Mouse (Mus musculus) CH12.LX (cell line): ENCODE measurements around the gene Pqlc2. TPM values are rescaled to one million over a fixed set of nuclear protein-coding genes. Genes with fewer than 3 reads are reported as not detected.

Experiments
- DNase-seq: peaks from one replicate; pipeline ENCODE4 v3.0.0-alpha.2; 2013; ENCODE audit errors: extremely low read depth
- H3K27ac ChIP-seq: 2 replicates; pipeline ENCODE4 v1.5.1; 2012; ENCODE audit warnings: low read depth, mild to moderate bottlenecking, control low read depth, moderate library complexity; ENCODE audit not compliant: insufficient read depth
- H3K27me3 ChIP-seq: replicated peaks from 2 replicates; pipeline ENCODE3; 2012; ENCODE audit warnings: inconsistent platforms
- H3K36me3 ChIP-seq, 2 experiments: replicated peaks in 1 of 2; 2 replicates each; pipeline versions ENCODE3 to v1.6.1; 2012; ENCODE audit warnings: inconsistent platforms in 1 of 2, low read length in 1 of 2, mild to moderate bottlenecking in 1 of 2, mixed read lengths in 1 of 2, moderate library complexity in 1 of 2; ENCODE audit not compliant: control insufficient read depth in 1 of 2, insufficient read depth in 1 of 2
- H3K4me1 ChIP-seq, 2 experiments: 2 replicates each; pipeline ENCODE4 v1.6.1; 2012; ENCODE audit warnings: inconsistent platforms in 1 of 2, moderate library complexity in 1 of 2; ENCODE audit not compliant: insufficient read depth in 2 of 2, control insufficient read depth in 1 of 2
- H3K4me2 ChIP-seq: 2 replicates; pipeline ENCODE4 v1.6.1; 2012; ENCODE audit warnings: low read depth, mild to moderate bottlenecking, control low read depth; ENCODE audit not compliant: poor library complexity, insufficient read depth, severe bottlenecking
- H3K4me3 ChIP-seq, 3 experiments: fragments of 150-350 bp in 1 of 3; sonication (generic) in 1 of 3; replicated peaks in 1 of 3; 2 replicates each; pipeline versions ENCODE3 to v1.5.1; 2011 to 2012; ENCODE audit warnings: low read depth in 2 of 3, low read length in 2 of 3, mild to moderate bottlenecking in 2 of 3, moderate library complexity in 2 of 3, control low read depth in 1 of 3, improper control_type of control experiment in 1 of 3, inconsistent platforms in 1 of 3, mixed read lengths in 1 of 3; ENCODE audit not compliant: poor library complexity in 1 of 3
- H3K79me2 ChIP-seq: replicated peaks from 2 replicates; pipeline ENCODE4 v1.6.1; 2012; ENCODE audit warnings: mild to moderate bottlenecking, moderate library complexity; ENCODE audit not compliant: control insufficient read depth, poor library complexity, insufficient read depth, severe bottlenecking; ENCODE audit errors: extremely low read depth
- H3K9ac ChIP-seq: 2 replicates; pipeline ENCODE4 v1.6.1; 2012; ENCODE audit warnings: low read depth, mild to moderate bottlenecking, control low read depth, moderate library complexity; ENCODE audit not compliant: insufficient read depth
- H3K9me3 ChIP-seq: replicated peaks from 2 replicates; pipeline ENCODE3; 2012; ENCODE audit warnings: low read length, inconsistent platforms, mixed read lengths
- BHLHE40 ChIP-seq: IDR thresholded peaks from 2 replicates; pipeline ENCODE4 v1.6.1; 2011; ENCODE audit warnings: mild to moderate bottlenecking, low read depth, low read length, improper control_type of control experiment
- CHD1 ChIP-seq: IDR thresholded peaks from 2 replicates; pipeline ENCODE4 v1.6.1; 2012; ENCODE audit warnings: low read depth, low read length, improper control_type of control experiment, inconsistent platforms
- CTCF ChIP-seq, 2 experiments: IDR thresholded peaks in 1 of 2; conservative IDR thresholded peaks in 1 of 2; 2 replicates each; pipeline ENCODE4 v1.5.1; 2011 to 2012; ENCODE audit warnings: low read depth in 2 of 2, low read length in 2 of 2, improper control_type of control experiment in 1 of 2, inconsistent platforms in 1 of 2, mild to moderate bottlenecking in 1 of 2, moderate library complexity in 1 of 2
- ELF1 ChIP-seq: IDR thresholded peaks from 2 replicates; pipeline ENCODE4 v1.6.1; 2014; ENCODE audit warnings: low read depth, mild to moderate bottlenecking, inconsistent platforms, low read length, improper control_type of control experiment
- HCFC1 ChIP-seq: IDR thresholded peaks from 2 replicates; pipeline ENCODE4 v1.6.1; 2012; ENCODE audit warnings: low read depth, mild to moderate bottlenecking, inconsistent platforms, low read length, improper control_type of control experiment
- JUND ChIP-seq: conservative IDR thresholded peaks from 2 replicates; pipeline ENCODE4 v1.6.1; 2011; ENCODE audit warnings: low read depth, low read length, improper control_type of control experiment
- MAZ ChIP-seq: IDR thresholded peaks from 2 replicates; pipeline ENCODE4 v1.6.1; 2012; ENCODE audit warnings: low read depth, mild to moderate bottlenecking, inconsistent platforms, low read length, improper control_type of control experiment, moderate library complexity
- MXI1 ChIP-seq: IDR thresholded peaks from 2 replicates; pipeline ENCODE4 v1.6.1; 2011; ENCODE audit warnings: mild to moderate bottlenecking, low read depth, low read length, improper control_type of control experiment
- PAX5 ChIP-seq: IDR thresholded peaks from 2 replicates; pipeline ENCODE4 v1.6.1; 2012; ENCODE audit warnings: low read length, inconsistent platforms, mixed read lengths
- POLR2AphosphoS2 ChIP-seq: IDR thresholded peaks from 2 replicates; pipeline ENCODE4 v1.6.1; 2011; ENCODE audit warnings: low read depth, low read length, improper control_type of control experiment
- RAD21 ChIP-seq: IDR thresholded peaks from 2 replicates; pipeline ENCODE4 v1.6.1; 2011; ENCODE audit warnings: low read depth, mild to moderate bottlenecking, low read length, improper control_type of control experiment, moderate library complexity
- SIN3A ChIP-seq: IDR thresholded peaks from 2 replicates; pipeline ENCODE4 v1.6.1; 2012; ENCODE audit warnings: low read length, improper control_type of control experiment, inconsistent platforms
- SMC3 ChIP-seq: IDR thresholded peaks from 2 replicates; pipeline ENCODE4 v1.6.1; 2011; ENCODE audit warnings: low read depth, low read length, improper control_type of control experiment
- TBP ChIP-seq: conservative IDR thresholded peaks from 2 replicates; pipeline ENCODE4 v1.6.1; 2011; ENCODE audit warnings: low read depth, low read length, improper control_type of control experiment
- USF1 ChIP-seq: IDR thresholded peaks from 2 replicates; pipeline ENCODE4 v1.6.1; 2014; ENCODE audit warnings: low read depth, mild to moderate bottlenecking, inconsistent platforms, low read length, improper control_type of control experiment
- ZC3H11A ChIP-seq: IDR thresholded peaks from 2 replicates; pipeline ENCODE4 v1.6.1; 2012; ENCODE audit warnings: low read depth, mild to moderate bottlenecking, inconsistent platforms, low read length, improper control_type of control experiment
- ZKSCAN1 ChIP-seq: IDR thresholded peaks from 2 replicates; pipeline ENCODE4 v1.6.1; 2012; ENCODE audit warnings: low read depth, inconsistent platforms, low read length, improper control_type of control experiment, borderline replicate concordance
- ZMIZ1 ChIP-seq: IDR thresholded peaks from 2 replicates; pipeline ENCODE4 v1.6.1; 2012; ENCODE audit warnings: low read depth, mild to moderate bottlenecking, inconsistent platforms, low read length, improper control_type of control experiment
- dilution Hi-C: fragments of 300-500 bp; cut with MboI; formaldehyde crosslinking; loops from 2 replicates; pipeline ENCODE4 v1.14.3; 2020; ENCODE audit warnings: low sequenced_read_pairs; ENCODE audit not compliant: extremely low pct_unique_long_range_greater_than_20kb, extremely low pct_ligation_motif_present
- in situ Hi-C: fragments of 300-500 bp; cut with MboI; formaldehyde crosslinking; loops from 3 replicates; pipeline ENCODE4 v1.14.3; 2019; ENCODE audit warnings: low sequenced_read_pairs, low pct_ligation_motif_present, low pct_unique_long_range_greater_than_20kb, mixed read lengths
- polyA plus RNA-seq: library from polyadenylated mRNA; unstranded; fragments of >175 nt; gene quantifications from 2 replicates; pipeline ENCODE4 v1.2.1, GENCODE M21; 2012; ENCODE audit warnings: low read depth; ENCODE audit not compliant: insufficient read length
- total RNA-seq, 2 experiments: library from RNA; depleted of rRNA; stranded (reverse); fragments of 300-350 nt in 1 of 2; fragments of >200 nt in 1 of 2; gene quantifications; 2 replicates each; pipeline ENCODE4 v1.2.3; 2012 to 2014

The Pqlc2 gene
- total and polyA plus RNA-seq, 3 experiments, result 6.2 to 8.1 (median 6.8) TPM

- no peak overlapping the region for H3K9ac ChIP-seq
- in situ Hi-C loops (loop anchor here (10.0 kb wide), 1 partner anchor 202 kb away; no protein-coding TSS in a partner anchor), dilution Hi-C loops (no loop called here)
- H3K36me3 ChIP-seq, result peaks cover 74 to 97% of the 10 kb centered on the region in 2 experiments
- TF ChIP-seq ZKSCAN1 (no peak), CTCF (conservative IDR thresholded peaks at IDR 0.05 in 1 of 2, IDR thresholded peaks at IDR 0.05 in 1 of 2; ENCODE audit: low read depth in 2 of 2, low read length in 2 of 2) (peak; percentile 84 to 85), BHLHE40 (no peak), RAD21 (peak; percentile 61), SMC3 (peak; percentile 71)
- no peak overlapping the region for H3K4me2 ChIP-seq
- H3K9me3 ChIP-seq, result no peaks in the 10 kb centered on the region
- no peaks in the 10 kb centered on the region for H3K27me3 ChIP-seq
- no peaks in the 10 kb centered on the region for H3K79me2 ChIP-seq
- H3K27ac ChIP-seq, result no peak overlapping the region
- no peak overlapping the region for H3K4me3 ChIP-seq
- H3K4me1 ChIP-seq, result peaks cover 4 to 12% of the 10 kb centered on the region in 2 experiments; a peak in 3 of 4 replicates
- peak; percentile 48 for DNase-seq
These were observed 23.2 kb downstream of the Pqlc2 start for GRCm38 (mm10) chr4:139287122-139287863.

- Histone ChIP-seq H3K36me3 (peaks cover 78 to 99% of the 10 kb centered on the region in 2 experiments), H3K9ac (no peak overlapping the region), H3K9me3 (no peaks in the 10 kb centered on the region), H3K4me2 (no peak overlapping the region), H3K27me3 (no peaks in the 10 kb centered on the region), H3K27ac (no peak overlapping the region), H3K4me3 (no peak overlapping the region)
- dilution Hi-C loops, result no loop called here
- TF ChIP-seq ZC3H11A (no peak), JUND (no peak), ZMIZ1 (no peak), TBP (no peak), MAZ (no peak), ELF1 (no peak), USF1 (no peak), CTCF (conservative IDR thresholded peaks at IDR 0.05 in 1 of 2, IDR thresholded peaks at IDR 0.05 in 1 of 2; ENCODE audit: low read depth in 2 of 2, low read length in 2 of 2) (no peak), SIN3A (no peak), HCFC1 (no peak), CHD1 (no peak), SMC3 (no peak), MXI1 (no peak), PAX5 (no peak), POLR2AphosphoS2 (no peak)
- TF ChIP-seq, all 38 proteins: peak for 0
- in situ Hi-C loops, result loop anchor here (10.0 kb wide), 1 partner anchor 201 kb away; no protein-coding TSS in a partner anchor
- Histone ChIP-seq H3K79me2 (no peaks in the 10 kb centered on the region), H3K4me1 (peaks cover 0 to 3% of the 10 kb centered on the region in 2 experiments; a peak in 1 of 4 replicates)
- no peak for DNase-seq
These were observed 24.3 kb downstream of the Pqlc2 start for GRCm38 (mm10) chr4:139286234-139286633.
